Mouse (Mus musculus) naive thymus-derived CD4-positive, alpha-beta T cell, adult 2 months (primary cell): Measurements from ENCODE around the gene Alg12.

Experiments used
- DNase-seq: peaks from one replicate; pipeline ENCODE4 v3.0.0-alpha.2; 2011; ENCODE audit warnings: low read depth

Alg12 gene

DNA sequence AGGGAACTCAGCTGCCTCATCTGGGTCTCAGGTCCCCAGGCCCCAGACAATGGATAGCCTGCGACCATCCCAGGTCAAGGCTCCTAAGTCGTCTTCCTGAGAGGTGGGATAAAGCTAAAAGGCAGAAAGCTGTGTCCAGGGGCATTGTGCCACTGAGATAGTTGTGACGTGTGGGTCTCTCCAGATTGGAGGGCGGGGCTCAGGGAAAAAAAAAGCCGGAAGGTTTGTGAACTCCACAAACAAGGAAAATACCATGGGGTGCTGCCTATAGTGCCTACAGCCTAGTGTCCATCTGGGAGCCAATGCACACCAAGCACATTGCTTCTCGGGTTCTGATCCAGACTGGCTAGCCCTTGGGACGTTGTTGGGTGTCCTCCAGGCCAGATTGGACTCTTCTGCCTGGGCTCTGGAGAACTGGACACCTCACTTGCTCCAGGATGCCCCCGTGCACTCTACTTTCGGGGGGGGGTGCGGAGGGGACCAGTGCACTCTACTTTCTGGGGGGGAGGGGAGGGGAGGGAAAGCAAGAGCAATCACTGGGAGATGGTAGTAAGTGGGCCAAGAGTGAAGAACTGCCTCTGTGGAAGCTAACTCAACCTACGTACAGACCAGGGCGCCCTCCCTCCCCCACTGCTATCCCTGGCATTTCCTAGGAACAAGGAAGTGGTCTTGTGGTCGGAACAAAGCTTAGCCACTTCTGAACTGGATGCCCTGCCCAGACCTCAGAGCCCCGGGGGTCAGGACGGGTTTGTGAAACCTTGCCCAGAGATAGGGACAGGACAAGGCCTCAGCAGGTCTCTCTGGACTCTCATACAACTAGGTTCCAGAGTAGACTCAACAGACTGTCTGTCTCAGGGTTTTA is 36.1 kb upstream of the Alg12 start:
- no peak for DNase-seq

DNA sequence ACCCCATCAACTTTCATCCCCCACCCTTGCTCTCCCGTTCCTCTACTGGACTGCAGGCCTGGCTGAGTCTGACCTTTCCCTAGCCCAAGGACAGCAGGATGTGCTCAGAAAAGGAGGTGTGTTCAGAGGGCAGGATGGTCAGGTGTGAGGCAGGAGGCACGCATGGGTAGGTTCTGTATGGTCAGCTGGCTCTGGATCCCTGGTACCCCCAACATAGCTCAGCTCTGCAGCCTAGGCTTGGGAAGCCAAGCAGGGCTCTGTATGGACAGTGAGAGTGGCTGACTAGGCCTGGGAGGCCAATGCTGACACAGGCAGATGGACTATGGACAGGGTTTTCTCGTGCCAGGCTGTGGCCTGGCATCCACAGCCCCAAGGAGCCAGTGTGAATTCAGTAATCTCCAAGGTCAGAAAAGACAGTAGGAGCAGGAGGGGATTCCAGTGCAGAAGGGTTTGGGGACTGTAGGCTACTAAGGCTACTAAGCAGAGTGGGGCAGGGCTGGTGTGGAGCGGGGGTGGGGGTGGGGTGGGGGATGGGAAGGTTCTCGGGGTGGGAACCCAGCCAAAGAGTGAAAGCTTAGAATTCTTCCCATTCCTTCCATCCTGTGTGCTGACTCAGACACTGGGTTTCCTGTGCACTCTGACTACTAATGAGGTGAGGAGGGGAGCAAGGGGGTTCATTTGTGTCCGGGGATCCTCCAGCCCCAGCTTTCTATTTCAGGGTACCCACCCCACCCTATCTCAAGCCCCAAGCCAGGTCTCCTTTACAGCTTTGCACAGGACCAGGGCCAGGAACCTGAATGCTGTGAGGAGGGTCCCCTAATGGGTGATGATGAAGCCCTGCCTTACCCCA is 35.2 kb upstream of the Alg12 start:
- DNase-seq: no peak

GRCm38 (mm10) chr15:88853106-88853505 is 34.0 kb upstream of the Alg12 start:
- DNase-seq: no peak

GRCm38 (mm10) chr15:88851507-88852149 is 32.5 kb upstream of the Alg12 start:
- DNase-seq: no peak

- DNase-seq: no peak
Measured at GRCm38 (mm10) chr15:88851076-88851475, 32.0 kb upstream of the Alg12 start.

DNA sequence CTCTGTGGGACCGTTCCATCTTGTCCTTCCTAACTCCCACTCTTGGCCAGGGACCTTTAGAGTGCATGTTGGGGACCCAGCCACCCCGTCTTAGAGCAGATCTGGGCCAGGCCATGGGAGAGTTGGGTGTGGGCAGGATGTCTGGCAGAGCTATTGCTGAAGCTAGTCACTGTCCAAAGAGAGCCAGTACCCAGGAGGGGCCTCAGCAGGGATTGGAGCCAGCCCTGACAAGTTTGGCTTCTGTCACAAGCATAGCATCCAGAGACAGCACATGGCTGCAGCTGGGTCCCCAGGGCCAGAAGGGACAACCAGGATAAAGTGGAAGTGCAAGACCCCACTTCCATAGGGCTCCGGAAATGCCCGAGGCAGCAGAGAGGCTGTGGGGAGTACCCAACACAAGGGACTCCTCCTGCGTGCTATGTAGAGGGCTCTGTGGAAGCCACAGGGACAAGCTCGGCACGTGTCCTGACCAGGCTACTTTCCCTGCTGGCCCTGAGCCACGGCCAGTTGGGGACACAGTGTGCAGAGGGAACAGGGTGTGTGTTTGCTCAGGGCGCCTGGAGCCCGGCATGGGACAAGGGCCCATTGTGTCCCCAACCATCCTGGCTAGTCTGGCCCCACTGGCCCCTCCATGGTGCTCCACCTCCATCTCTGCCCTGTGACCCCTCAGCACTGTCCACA is 31.2 kb upstream of the Alg12 start:
- no peak for DNase-seq

GRCm38 (mm10) chr15:88849621-88850020 is 30.5 kb upstream of the Alg12 start:
- DNase-seq: no peak

GRCm38 (mm10) chr15:88848661-88849060 is 29.5 kb upstream of the Alg12 start:
- no peak for DNase-seq

DNA sequence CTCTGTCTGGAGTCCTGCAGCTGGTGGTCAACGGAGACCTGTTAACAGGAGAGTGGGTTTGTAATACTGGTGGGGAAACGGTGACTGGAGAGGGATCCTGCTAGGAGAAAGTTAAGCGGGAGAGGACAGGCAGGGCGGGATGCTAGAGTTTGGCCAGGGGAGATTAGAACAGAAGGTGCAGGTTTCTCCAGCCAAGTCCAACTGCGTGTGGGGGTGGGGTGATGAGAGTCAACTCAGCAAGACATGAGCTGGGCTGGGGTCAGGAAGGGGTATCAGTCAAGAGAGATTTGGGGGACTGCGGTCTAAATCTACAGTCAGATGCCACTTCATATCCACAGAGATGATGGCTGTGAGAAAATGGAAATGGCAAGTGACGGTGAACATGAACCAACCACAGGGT is 25.8 kb upstream of the Alg12 start:
- DNase-seq: no peak

GRCm38 (mm10) chr15:88843486-88844097 is 24.5 kb upstream of the Alg12 start:
- DNase-seq: no peak

- DNase-seq: no peak
Measured at GRCm38 (mm10) chr15:88842300-88842673, 23.2 kb upstream of the Alg12 start.

GRCm38 (mm10) chr15:88841580-88842299 is 22.6 kb upstream of the Alg12 start:
- DNase-seq: no peak

DNA sequence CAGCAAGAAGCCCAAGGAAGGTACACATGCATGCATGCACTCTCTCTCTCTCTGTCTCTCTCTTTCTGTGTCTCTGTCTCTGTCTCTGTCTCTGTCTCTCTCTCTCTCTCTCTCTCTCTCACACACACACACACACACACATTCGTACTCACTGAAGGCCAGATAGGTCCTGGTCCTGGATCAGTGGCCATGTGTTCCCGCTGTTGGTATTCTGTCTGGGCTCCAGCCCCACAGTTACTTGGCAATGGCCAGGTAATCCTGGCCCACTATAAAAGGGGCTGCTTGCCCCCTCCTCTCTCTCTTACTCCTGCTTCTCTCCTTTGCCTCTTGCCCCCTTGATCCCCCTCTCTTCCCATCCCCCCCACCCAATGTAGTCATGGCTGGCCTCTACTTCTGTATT is 22.0 kb upstream of the Alg12 start:
- no peak for DNase-seq

DNA sequence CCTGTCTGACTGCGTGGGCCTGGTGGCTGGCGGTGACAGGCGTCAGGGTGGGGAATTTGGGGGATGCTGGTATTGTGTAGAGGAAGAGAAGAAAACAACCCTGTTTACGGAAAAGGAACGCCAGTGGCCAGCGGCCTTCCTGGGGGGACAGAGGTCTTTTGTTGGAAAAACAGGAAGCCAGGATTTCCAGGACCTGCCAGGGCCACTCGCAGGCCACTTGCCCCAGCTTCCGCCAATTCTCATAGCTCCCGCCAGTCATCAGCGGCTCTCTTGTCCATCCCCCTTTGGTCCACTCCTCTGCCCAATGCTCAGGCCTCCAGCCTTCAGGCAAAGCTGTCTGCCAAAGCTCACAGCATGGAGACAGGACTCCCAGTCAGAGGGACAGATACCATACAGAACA is 21.0 kb upstream of the Alg12 start:
- DNase-seq: no peak

DNA sequence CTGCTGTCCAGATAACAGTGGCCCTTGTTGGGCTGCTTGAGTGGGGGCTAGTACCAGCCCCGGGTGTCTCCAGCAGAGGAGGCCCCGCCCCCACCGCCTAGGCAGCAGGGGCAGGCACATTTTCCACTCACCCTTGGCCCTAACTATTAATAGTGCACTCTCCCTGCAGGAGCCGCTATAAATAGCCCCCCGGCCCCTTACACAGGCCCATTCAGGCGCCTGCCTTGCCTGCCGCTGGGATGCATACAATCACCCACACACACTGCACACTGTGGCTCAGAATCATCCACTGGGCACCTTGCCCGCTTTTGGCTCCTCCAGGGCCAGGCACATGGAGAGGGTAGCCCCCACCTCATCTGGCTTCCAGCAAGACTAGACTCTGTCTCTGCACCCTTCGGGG is 20.2 kb upstream of the Alg12 start:
- no peak for DNase-seq

DNA sequence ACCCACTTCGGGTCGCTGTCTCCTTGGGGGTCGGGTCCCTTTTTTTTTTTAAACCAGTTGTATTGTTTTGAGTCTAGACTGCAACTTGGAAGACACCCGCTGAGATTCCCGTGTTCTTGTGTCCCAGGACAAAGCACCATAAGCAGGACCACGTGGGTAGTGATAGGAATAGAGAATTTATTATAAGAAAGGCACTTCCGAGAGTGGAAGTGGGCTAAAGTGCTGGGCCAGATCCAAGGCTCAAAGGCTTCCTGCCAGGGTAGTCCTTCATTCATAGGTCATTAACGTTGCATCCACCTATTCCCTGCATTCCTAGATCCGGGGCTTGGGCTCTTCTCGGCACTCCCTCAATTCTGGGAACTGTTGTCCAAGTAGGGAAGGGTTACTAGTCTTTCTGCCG is 18.9 kb upstream of the Alg12 start:
- no peak for DNase-seq

- DNase-seq: peak; percentile 57
Measured at GRCm38 (mm10) chr15:88837199-88837932, 18.2 kb upstream of the Alg12 start.

DNA sequence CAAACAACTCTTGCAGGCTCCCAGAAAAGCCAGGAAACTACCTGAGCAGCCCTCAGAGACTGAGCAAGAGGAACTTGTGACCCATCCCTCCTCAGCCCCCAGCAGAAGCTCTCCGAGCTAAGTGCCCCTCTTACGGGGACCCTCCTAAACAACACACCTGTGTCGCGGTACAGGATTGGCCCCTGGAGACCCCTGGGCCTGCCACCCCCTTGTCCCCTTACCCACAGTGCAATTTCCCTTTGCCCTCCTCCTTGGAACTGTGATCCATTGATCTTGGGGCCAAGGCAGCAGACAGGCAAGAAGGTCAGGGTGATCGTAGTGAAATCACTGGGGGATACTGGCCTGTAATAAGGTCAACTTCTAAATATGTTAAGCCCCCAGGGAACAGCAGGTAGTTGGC is 17.5 kb upstream of the Alg12 start:
- DNase-seq: no peak

GRCm38 (mm10) chr15:88836031-88836430 is 16.9 kb upstream of the Alg12 start:
- no peak for DNase-seq

DNA sequence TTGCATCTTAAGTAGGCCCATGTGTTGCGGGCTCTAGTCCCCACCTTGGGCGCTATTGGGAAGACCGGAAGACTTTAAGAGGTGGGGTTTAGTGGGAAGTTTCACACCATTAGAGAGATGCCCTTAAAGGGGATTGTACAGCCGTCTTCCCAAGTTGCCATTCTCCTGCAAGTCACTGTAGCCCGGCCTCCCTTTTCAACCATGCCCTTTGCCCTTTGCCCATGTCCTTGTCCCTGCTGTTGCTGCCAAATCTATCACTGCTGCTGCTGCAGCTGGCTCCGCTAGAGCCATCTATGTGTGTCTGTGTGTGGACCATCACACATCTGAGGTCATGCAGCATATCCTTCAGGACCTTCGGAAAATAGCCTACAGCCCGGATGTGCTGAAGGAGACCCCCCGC is 13.4 kb upstream of the Alg12 start:
- DNase-seq: no peak
